Mouse (Mus musculus) effector memory CD4-positive, alpha-beta T cell, adult 5 months (primary cell): ENCODE measurements around the gene Slc15a3. TPM values are rescaled to one million over a fixed set of nuclear protein-coding genes. Genes with fewer than 3 reads are reported as not detected.

Experiments
- polyA plus RNA-seq: library from polyadenylated mRNA; unstranded; fragments of 100-300 nt; shearing (Covaris generic); gene quantifications from one replicate; pipeline ENCODE4 v1.2.1, GENCODE M21; 2017

Slc15a3 gene
- polyA plus RNA-seq = 8.9 TPM

GRCm38 (mm10) chr19:10839010-10839892, at the start of gene Slc15a3:
Gene Slc15a3 (plus strand): TSS chr19:10839727.

DNA sequence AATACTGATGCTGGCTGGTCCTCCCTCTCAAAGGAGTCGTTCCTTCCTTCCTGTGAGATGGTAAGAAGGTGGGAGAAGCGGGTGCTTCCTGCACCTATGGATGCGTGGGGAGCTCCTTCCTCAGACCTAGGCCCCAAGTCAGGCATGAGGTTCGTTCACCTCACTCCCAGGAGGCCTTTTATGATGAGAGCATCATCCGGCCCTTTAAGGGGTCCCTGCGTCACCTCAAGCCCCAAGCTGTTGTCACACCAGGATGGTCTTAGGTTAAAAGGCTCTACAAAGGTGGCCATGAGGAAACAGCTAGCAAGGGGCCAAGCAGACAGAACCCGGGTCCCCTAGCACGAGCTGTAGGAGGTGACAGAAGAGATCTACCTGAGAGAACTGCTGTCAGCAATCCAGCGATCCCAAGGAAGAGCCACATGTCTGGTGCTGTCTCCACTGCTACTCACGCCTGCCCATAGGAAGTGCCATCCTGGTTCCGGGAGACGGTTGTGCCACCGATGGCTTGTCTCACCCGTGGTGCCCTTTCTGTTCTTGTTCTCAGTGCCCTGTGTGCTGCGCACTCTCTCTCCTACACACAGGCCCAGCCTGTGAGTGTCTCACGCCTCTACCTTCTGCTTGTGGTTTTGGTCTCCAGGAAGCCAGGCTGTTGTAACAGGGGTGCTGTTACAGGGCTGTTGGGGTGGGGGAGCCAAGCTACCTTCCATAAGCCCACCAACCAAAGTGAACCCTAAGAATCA, 9.9 kb upstream of the Slc15a3 start, which contains the start of gene Cd6:
Gene Cd6, minus strand, starts transcription at position 623 of the 740 bp plus-strand sequence.

DNA sequence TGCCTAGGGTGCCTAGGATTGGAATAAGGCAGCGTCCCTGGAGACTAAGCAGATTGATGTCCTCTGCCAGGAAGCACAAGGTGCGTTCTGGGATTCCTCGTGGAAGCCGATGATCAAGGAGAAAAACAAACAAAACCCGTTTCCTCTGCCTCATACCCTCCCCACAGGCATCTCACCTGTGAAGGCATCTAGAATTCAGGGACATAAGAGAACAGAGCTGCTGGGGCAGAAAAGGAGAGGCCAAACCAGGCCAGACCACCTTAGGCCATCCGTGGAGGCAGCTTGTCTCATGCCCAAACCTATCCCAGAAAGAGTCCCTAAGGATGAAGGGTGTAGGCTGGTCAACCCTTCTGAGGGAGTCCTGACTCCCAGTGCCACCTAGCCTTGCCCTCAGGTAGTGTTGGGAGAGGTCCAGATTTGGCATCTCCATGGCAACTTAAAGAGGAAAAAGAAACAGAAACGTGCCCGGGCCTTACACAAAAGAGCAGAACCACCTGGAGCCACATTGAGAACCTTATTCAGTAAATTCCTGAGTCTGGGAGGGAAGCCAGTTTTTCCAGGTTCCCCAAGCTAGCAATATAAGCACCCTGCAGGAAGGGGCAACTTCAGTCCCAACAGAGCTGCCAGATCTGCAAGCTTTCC, 30.5 kb downstream of the Slc15a3 start, which contains the start of gene Tmem132a:
Gene Tmem132a, minus strand, starts transcription at position 55 of the 642 bp plus-strand sequence.

DNA sequence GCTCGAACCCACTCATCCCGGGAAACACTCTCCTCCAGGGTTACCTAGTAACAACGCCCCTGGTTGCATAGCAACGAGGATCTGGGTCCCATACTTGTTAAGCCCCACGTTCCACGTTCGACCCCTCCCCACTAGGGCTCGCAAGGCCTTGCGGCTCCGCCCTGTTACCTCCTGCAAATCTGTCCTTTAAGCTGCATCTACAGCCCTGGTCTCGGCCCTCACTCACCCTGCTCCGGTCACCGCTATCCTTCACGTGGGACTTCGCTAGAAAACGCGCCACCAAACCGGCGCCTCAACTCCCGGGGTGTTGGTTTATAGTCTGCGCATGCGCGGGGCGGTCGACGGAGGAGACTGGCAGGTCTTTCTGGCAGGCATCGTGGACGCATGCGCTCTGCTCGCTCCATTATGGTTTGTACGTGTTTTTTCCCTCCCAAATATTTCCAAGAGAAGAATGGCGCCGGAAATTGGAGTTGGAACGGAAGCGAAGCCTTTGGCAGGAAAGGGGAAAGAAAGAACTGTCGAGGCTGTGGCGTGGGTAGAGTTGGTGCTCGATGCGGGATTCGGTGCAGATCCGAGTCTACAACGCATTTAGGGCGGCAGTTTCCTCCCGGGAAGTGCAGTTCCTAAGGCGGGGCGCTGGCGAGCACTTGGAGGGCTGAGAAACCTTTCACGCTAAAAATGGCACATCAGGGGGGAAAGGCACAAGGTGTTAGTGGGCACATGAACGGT, 42.1 kb downstream of the Slc15a3 start, which contains the start of gene Tmem109:
Gene Tmem109, minus strand, starts transcription at position 576 of the 729 bp plus-strand sequence.

DNA sequence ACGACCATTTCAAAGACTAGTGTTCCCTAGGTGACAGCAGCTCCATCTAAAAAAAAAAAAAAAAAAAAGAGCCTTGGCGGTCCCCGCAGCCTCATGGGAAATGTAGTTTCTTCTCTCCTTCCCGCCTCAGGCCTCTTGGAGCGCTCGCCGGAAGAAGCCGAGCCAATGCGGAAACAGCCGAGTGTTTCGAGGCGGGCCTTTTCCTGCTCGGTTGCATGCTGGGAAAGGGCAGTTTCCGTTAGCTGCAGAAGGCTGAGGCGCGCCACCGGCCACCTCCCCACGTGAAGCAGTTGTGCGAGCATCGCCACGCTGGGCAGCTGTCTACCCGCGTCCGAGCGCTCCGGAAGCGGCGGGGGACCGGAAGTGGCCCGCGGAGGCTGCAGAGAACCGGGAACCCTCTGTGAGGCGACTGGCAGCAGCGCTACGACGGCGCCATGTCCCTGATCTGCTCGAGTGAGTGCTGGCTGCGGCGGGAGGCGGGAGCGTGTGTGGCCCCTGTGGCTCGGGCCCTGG, 55.5 kb downstream of the Slc15a3 start, which contains the start of gene Prpf19:
Gene Prpf19, plus strand, starts transcription at position 216 of the 513 bp plus-strand sequence.

Other genes with a start within 250 kb of the Slc15a3 start
- 143 TPM for gene Ddb1, start 234.4 kb upstream of the Slc15a3 start, polyA plus RNA-seq
- 4.7 TPM for gene Tkfc, start 234.1 kb upstream of the Slc15a3 start, polyA plus RNA-seq
- gene Vwce, start 205.5 kb upstream of the Slc15a3 start, polyA plus RNA-seq = not detected
- gene Pga5, start 161.7 kb upstream of the Slc15a3 start, polyA plus RNA-seq = not detected
- gene Vps37c, start 151.0 kb upstream of the Slc15a3 start, polyA plus RNA-seq = 24.9 TPM
- gene Cd5, start 100.7 kb upstream of the Slc15a3 start, polyA plus RNA-seq = 505 TPM
- gene Cd6, start 9.7 kb upstream of the Slc15a3 start, polyA plus RNA-seq = 601 TPM
- gene Tmem132a, start 30.2 kb downstream of the Slc15a3 start, polyA plus RNA-seq = not detected
- gene Tmem109, start 42.3 kb downstream of the Slc15a3 start, polyA plus RNA-seq = 40.9 TPM
- 62.6 TPM for gene Prpf19, start 55.5 kb downstream of the Slc15a3 start, polyA plus RNA-seq
- gene Zp1, start 80.9 kb downstream of the Slc15a3 start, polyA plus RNA-seq = not detected
- not detected for gene Ptgdr2, start 97.4 kb downstream of the Slc15a3 start, polyA plus RNA-seq
- 14.4 TPM for gene Ccdc86, start 109.5 kb downstream of the Slc15a3 start, polyA plus RNA-seq
- gene Ms4a10, start 134.9 kb downstream of the Slc15a3 start, polyA plus RNA-seq = not detected
- gene Ms4a15, start 153.5 kb downstream of the Slc15a3 start, polyA plus RNA-seq = not detected
- not detected for gene Ms4a18, start 178.3 kb downstream of the Slc15a3 start, polyA plus RNA-seq
- gene Ms4a8a, start 241.4 kb downstream of the Slc15a3 start, polyA plus RNA-seq = 0.56 TPM